In the genomic region with DNA sequence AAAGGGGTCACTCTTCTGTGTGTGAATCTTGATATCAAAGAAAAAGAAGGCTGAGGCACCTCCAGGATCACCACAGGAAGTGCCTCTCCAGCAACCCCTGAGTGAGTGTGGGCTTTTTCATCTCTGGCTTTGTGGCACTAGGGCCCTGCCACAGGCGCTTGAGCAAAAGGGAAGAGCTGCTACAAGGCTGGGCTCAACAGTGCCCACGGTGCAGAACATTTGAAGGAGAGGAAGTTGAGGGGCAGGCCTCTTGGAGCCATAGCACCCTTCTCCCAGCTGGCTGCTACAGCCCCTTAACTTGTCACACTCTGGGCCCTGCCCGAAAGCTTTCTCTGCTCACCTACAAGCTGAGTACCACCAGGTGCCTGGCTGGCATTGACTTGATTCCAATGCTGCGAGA, we compare ENCODE assay signal across 30 mouse cellular contexts. TPM values are rescaled to one million over a fixed set of nuclear protein-coding genes. Genes with fewer than 3 reads are reported as not detected.
DNase-seq lines count a peak whose midpoint lies in the region; ATAC-seq and TF ChIP-seq lines count a peak whose summit lies in the region.
"Had no signal": no experiment of that assay in that cellular context is flagged by ENCODE, and none has a peak within 500 bp of the region (broad histone marks: within the 10 kb centered on the region; RNA-seq: fewer than 3 reads in every experiment).

No protein-coding gene starts in this region.

- no peaks in the 10 kb centered on the region for H3K36me3 ChIP-seq in macrophage (ENCODE audit: inconsistent target)
- no peaks in the 10 kb centered on the region for H3K36me3 ChIP-seq in forebrain, embryonic 12.5 days (replicated peaks)
- H3K36me3 ChIP-seq in heart, embryonic 12.5 days: no peaks in the 10 kb centered on the region
- H3K36me3 ChIP-seq: heart, embryonic 13.5 days; hindbrain, embryonic 10.5 days; intestine, embryonic 15.5 days; midbrain, embryonic 12.5 days; stomach, embryonic 15.5 days had no signal

- TF ChIP-seq CTCF in bone marrow macrophage, adult 2 months (IDR thresholded peaks at IDR 0.05; ENCODE audit: low read depth, low read length): no peak

- WGBS in macrophage (ENCODE audit: missing documents): 37% methylated on average over 4 of the region's 4 CpGs
- WGBS in forebrain, embryonic 12.5 days: 90% methylated on average over 4 of the region's 4 CpGs
- WGBS in heart, embryonic 12.5 days: 84% methylated on average over 4 of the region's 4 CpGs

- no peak overlapping the region for H3K4me3 ChIP-seq in bone marrow macrophage, adult 2 months (ENCODE audit: insufficient read depth, low read length)
- no peak overlapping the region for H3K4me3 ChIP-seq in macrophage (ENCODE audit: inconsistent target)
- H3K4me3 ChIP-seq in forebrain, embryonic 12.5 days (replicated peaks): no peak overlapping the region
- H3K4me3 ChIP-seq in heart, embryonic 12.5 days: no peak overlapping the region
- H3K4me3 ChIP-seq: erythroblast, embryonic 14.5 days; forebrain, embryonic 13.5 days; heart, adult 2 months; heart, embryonic 13.5 days; hindbrain, embryonic 10.5 days; intestine, embryonic 15.5 days; megakaryocyte, embryonic 14.5 days; midbrain, embryonic 12.5 days; stomach, embryonic 15.5 days had no signal

- no peak overlapping the region for H3K9ac ChIP-seq in forebrain, embryonic 12.5 days
- H3K9ac ChIP-seq in heart, embryonic 12.5 days: no peak overlapping the region
- H3K9ac ChIP-seq: forebrain, embryonic 13.5 days; heart, embryonic 13.5 days; intestine, embryonic 15.5 days; liver, embryonic 14.5 days; midbrain, embryonic 12.5 days; stomach, embryonic 15.5 days had no signal

- ATAC-seq in forebrain, embryonic 12.5 days (ENCODE audit: low FRiP score): no peak
- ATAC-seq in heart, embryonic 12.5 days (ENCODE audit: insufficient number of reproducible peaks, low FRiP score): no peak
- ATAC-seq: forebrain, embryonic 13.5 days; hindbrain, postnatal 0 days; intestine, embryonic 15.5 days had no signal

- peaks cover 37% of the 10 kb centered on the region for H3K4me1 ChIP-seq in bone marrow macrophage, adult 2 months (ENCODE audit: control insufficient read depth, insufficient read depth, low read length)
- no peaks in the 10 kb centered on the region for H3K4me1 ChIP-seq in forebrain, embryonic 12.5 days
- H3K4me1 ChIP-seq in heart, embryonic 12.5 days (replicated peaks): peaks cover 30% of the 10 kb centered on the region
- H3K4me1 ChIP-seq: forebrain, embryonic 13.5 days; midbrain, embryonic 12.5 days had no signal

- no peak for TF ChIP-seq POLR2A in bone marrow macrophage, adult 2 months (IDR thresholded peaks at IDR 0.05; ENCODE audit: borderline replicate concordance, low read depth, low read length)

- no peak overlapping the region for H3K4me2 ChIP-seq in forebrain, embryonic 12.5 days
- H3K4me2 ChIP-seq in heart, embryonic 12.5 days: no peak overlapping the region
- H3K4me2 ChIP-seq: forebrain, embryonic 13.5 days; heart, embryonic 13.5 days; intestine, embryonic 15.5 days; midbrain, embryonic 12.5 days; stomach, embryonic 15.5 days had no signal

- H3K27ac ChIP-seq in bone marrow macrophage, adult 2 months (ENCODE audit: insufficient read depth, low read depth, low read length): peak overlapping the region; percentile 13; the same call in 1 of the 2 replicates
- peak overlapping the region; percentile 24 for H3K27ac ChIP-seq in macrophage
- H3K27ac ChIP-seq in forebrain, embryonic 12.5 days: no peak overlapping the region
- no peak overlapping the region for H3K27ac ChIP-seq in heart, embryonic 12.5 days (ENCODE audit: poor library complexity, severe bottlenecking)
- H3K27ac ChIP-seq: forebrain, embryonic 13.5 days; heart, adult 2 months; heart, embryonic 13.5 days; hindbrain, embryonic 10.5 days; hindbrain, postnatal 0 days; intestine, embryonic 15.5 days; kidney, postnatal 0 days; liver, embryonic 14.5 days; midbrain, embryonic 12.5 days; stomach, embryonic 15.5 days had no signal

- 0 out of 2 replicates have a peak, but pooled peaks cover 5% of the 10 kb centered on the region for H3K27me3 ChIP-seq in forebrain, embryonic 12.5 days
- 0 out of 2 replicates have a peak, but pooled peaks cover 3% of the 10 kb centered on the region for H3K27me3 ChIP-seq in heart, embryonic 12.5 days (replicated peaks)
- H3K27me3 ChIP-seq: forebrain, embryonic 13.5 days; heart, embryonic 13.5 days; intestine, embryonic 15.5 days; midbrain, embryonic 12.5 days; stomach, embryonic 15.5 days had no signal

- no peaks in the 10 kb centered on the region for H3K9me3 ChIP-seq in forebrain, embryonic 12.5 days
- no peaks in the 10 kb centered on the region for H3K9me3 ChIP-seq in heart, embryonic 12.5 days (replicated peaks)
- H3K9me3 ChIP-seq: forebrain, embryonic 13.5 days; heart, embryonic 13.5 days; hindbrain, embryonic 10.5 days; intestine, embryonic 15.5 days; megakaryocyte, embryonic 14.5 days; midbrain, embryonic 12.5 days; stomach, embryonic 15.5 days had no signal

- H3K79me2 ChIP-seq in macrophage (ENCODE audit: inconsistent target): no peaks in the 10 kb centered on the region

- DNase-seq in thymus, postnatal 0 days (ENCODE audit: low spot score): peak; percentile 64
- no peak for DNase-seq in layer of hippocampus, postnatal 10 days (ENCODE audit: low spot score in 2 of 2)
- DNase-seq in lung, postnatal 4 days: no peak
- DNase-seq: adrenal gland, adult 8-10 months; B cell, adult 2 months; cerebellum, adult 11 months; cerebellum, adult 9-11 months; gastrocnemius, postnatal 36 days; heart, adult 2 months; heart, postnatal 10 days; kidney, adult 8-10 months; kidney, postnatal 4 days; liver; lung, adult 2 months; lung, postnatal 10 days had no signal

RNA-seq across cellular contexts. Expression of gene Zcchc24, which starts 16.4 kb away (rescaled TPM):
- polyA plus RNA-seq in bone marrow macrophage, adult 2 months (2012; ENCODE audit: insufficient read depth, insufficient read length, missing spikeins): 31.7 and 34.8 TPM in 2 replicates
- total RNA-seq in macrophage (2018; cell fraction: chromatin; rRNA removed): 10 to 100 TPM in 18 of 26 experiments, 1 to 10 TPM in 8; 1.4 to 30.9 (median 18.0) TPM
- total RNA-seq in macrophage (2018; cell fraction: cytosol; rRNA removed): 10 to 100 TPM; 16.0 to 49.3 (median 30.4) TPM
- 10 to 100 TPM; 10.2 to 59.8 (median 28.2) TPM for total RNA-seq in macrophage (2018; cell fraction: nucleus; rRNA removed)
- polyA plus RNA-seq in macrophage (2018): 26.2 to 48.4 TPM (median 38.0 TPM) in 3 replicates
- polyA plus RNA-seq in thymus, postnatal 0 days (2015; fragmentation: Nextera tagmentation; extraction: Ambion mirVana): 7.6 and 9.0 TPM in 2 replicates
- polyA plus RNA-seq in forebrain, embryonic 12.5 days (2016; fragmentation: Nextera tagmentation; extraction: Ambion mirVana): 12.3 and 14.2 TPM in 2 replicates
- total RNA-seq in layer of hippocampus, postnatal 10 days (2021): 10 to 100 TPM; 52.0 to 55.7 TPM
- 30.4 and 31.9 TPM in 2 replicates for polyA plus RNA-seq in heart, embryonic 12.5 days (2016; fragmentation: Nextera tagmentation; extraction: Ambion mirVana)

RNA-seq across cellular contexts. Expression of gene Anxa11, which starts 56.7 kb away (rescaled TPM):
- polyA plus RNA-seq in bone marrow macrophage, adult 2 months (2012; ENCODE audit: insufficient read depth, insufficient read length, missing spikeins): 61.4 and 62.5 TPM in 2 replicates
- total RNA-seq in macrophage (2018; cell fraction: chromatin; rRNA removed): 10 to 100 TPM; 26.7 to 84.8 (median 38.4) TPM
- total RNA-seq in macrophage (2018; cell fraction: cytosol; rRNA removed): 10 to 100 TPM; 48.8 to 89.3 (median 64.4) TPM
- total RNA-seq in macrophage (2018; cell fraction: nucleus; rRNA removed): 10 to 100 TPM; 34.0 to 69.6 (median 44.3) TPM
- 50.5 to 77.1 TPM (median 76.9 TPM) in 3 replicates for polyA plus RNA-seq in macrophage (2018)
- 48.4 and 49.0 TPM in 2 replicates for polyA plus RNA-seq in thymus, postnatal 0 days (2015; fragmentation: Nextera tagmentation; extraction: Ambion mirVana)
- polyA plus RNA-seq in forebrain, embryonic 12.5 days (2016; fragmentation: Nextera tagmentation; extraction: Ambion mirVana): 3.2 and 4.6 TPM in 2 replicates
- total RNA-seq in layer of hippocampus, postnatal 10 days (2021): 10 to 100 TPM; 16.6 to 17.0 TPM
- 23.5 and 24.1 TPM in 2 replicates for polyA plus RNA-seq in heart, embryonic 12.5 days (2016; fragmentation: Nextera tagmentation; extraction: Ambion mirVana)

Comparison
In these comparisons a context has a peak if more than half of its experiments do, and no peak if none do; other contexts are left out.
1. H3K27ac ChIP-seq: peak in bone marrow macrophage, adult 2 months (single experiment) and macrophage (single experiment); none in forebrain, embryonic 12.5 days (single experiment) and heart, embryonic 12.5 days (single experiment).